Mouse (Mus musculus) kidney, postnatal 14 days (tissue): Measurements from ENCODE around the gene Gm12166.
A peak's percentile ranks its signal among the peaks of the same experiment; 100 is the strongest.
"Not testable (repeated sequence)": the region's sequence is repeated elsewhere in the genome, so short reads cannot be mapped to it uniquely, and the experiment has no call there.

Experiments
- DNase-seq: peaks from one replicate; pipeline ENCODE4 v3.0.0; 2022; ENCODE audit warnings: mixed read lengths

Gm12166 gene

DNA sequence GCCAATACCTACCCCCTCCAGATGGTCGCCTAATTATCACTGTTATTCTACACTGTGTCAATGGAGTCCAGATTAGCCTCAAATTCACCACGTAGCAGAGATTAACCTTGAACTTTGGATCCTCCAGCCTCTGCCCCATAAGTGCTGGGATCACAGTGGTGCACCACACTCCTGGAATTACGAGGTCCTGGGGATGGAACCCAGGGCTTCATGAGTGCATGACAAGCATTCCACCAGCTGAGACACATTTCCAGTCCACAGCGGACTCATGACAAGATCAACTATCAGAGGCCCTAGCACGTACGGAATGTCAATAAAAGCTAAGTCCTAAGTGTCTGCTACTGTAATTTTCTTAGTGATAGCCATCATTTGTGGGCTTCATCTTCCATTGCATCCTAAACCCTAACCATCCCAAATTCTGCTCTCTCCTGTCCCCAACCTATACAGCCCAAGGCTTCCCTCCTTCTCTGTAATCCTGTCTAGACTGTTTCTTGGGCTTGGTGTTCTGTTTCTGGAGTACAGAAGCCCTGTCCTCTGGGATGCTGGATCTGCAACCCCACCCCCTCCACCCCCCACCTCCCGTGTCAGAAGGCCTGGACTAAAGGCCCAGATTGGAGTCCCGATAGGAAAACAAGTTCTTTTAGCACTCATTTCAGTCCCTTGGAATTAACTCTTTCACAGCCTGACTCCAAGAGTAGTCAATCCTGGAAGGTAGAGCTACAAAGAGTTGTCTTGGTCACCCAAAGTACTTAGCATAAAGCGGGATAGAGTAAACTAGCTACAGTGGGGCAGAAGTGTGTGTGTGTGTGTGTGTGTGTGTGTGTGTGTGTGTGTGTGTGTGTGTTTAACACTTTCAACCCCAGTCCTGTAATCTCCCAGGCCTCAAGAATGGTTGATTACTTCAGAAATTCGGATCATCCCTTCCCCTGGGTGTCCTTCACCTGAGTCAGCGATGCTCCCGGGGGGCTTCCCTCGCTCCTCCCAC lies 3.1 kb upstream of the Gm12166 start:
- no peak for DNase-seq

DNA sequence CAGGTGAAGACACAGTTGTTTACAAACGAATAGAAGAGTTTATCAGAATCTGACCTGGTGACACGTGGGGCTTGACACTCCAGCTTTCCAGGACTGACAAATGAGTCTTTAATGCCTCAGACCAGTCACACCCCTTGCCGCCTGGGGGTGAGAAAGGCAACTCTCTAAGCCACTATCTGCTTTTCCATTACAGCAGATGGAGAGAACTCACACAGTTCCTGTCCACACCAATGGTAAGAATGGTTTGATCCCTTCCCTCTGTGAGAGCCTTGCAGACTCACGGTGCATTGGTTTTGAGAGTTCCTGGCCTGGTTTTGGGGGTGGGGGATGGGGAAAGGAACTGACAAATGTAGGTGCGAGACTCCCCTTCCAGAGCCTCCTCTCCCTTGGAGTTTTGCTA lies 2.2 kb upstream of the Gm12166 start:
- no peak for DNase-seq

DNA sequence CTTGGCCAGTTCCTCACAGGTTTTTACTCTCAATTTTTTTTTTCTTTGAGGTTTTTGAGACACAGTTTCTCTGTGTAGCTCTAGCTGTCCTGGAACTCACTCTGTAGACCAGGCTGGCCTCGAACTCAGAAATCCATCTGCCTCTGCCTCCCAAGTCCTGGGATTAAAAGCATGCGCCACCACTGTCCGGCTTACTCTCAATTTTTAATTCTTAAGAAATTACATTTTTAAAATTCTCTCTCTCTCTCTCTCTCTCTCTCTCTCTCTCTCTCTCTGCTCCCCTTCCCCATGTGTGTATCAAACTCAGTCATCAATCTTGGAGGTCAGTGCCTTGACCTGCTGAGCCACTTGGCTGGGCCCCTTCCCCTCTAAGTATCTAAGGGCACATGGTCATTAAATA lies 1.3 kb upstream of the Gm12166 start:
- not testable (repeated sequence) for DNase-seq

DNA sequence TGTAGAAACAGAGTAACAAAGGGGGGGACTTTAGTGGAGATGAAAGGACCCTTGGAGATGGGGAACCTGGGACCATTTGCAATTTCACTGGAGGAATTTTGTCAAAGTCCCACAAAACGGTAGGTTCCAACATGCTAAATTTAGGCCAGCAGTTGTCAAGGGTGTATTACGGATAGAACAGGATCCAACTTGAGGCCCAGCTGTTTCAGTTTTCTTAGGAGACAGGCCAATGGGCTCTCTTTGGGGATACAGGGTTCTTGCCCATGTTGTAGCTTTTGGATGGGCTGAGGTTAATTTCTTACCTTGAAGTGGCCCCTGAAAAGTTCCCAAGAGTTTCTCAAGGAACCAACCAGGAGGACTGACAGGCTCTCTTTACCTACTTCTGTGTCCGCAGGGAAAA lies 4.9 kb downstream of the Gm12166 start:
- DNase-seq, result no peak

DNA sequence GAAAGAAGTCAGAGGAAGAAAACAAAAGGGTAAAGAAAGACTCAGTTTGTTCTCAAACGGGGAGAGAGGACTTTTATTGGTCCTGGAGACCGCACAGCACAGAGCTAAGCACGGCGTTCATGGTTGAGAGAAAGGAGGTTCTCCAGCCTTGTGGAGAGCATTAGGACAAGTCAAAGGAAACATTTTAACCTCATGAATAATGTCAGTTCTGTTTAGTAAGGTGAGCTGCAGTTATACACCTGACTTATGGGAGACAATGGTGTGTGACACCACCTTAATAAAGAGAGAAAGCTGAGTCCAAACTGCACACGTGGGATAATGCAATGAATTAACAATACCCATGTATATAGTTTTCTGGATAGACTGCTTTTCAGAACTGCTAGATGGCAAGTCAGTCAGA lies 7.3 kb downstream of the Gm12166 start:
- no peak for DNase-seq

DNA sequence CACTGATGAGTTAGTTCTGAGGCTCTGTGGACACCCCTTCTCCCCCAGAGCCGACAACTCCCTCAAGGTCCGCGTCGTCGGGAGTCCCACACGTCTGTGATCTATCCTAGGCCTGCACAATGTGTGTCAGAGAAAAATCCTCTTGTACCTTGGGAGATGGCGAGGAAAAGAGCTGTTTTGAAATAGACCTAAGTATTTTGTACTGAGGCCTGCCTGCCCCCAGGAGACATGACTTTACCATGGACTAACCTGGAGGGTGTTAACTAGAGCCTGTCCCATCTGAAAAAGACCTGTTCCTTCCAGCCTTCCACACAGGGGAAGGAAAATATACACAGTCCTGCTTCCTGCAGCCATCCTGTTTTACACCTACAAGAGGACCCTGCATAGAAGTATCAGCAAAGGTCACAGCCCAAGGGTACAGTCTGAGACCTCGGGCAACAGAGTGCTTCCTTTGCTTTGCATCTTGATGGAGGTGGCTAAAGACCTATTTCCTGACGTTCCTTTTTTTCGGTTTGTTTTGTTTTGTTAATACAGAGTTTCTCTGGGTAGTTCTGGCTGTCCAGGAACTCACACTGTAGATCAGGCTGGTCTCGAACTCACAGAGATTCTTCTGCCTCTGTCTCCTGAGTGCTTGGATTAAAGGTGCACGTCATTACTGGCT lies 10.4 kb downstream of the Gm12166 start:
- no peak for DNase-seq

DNA sequence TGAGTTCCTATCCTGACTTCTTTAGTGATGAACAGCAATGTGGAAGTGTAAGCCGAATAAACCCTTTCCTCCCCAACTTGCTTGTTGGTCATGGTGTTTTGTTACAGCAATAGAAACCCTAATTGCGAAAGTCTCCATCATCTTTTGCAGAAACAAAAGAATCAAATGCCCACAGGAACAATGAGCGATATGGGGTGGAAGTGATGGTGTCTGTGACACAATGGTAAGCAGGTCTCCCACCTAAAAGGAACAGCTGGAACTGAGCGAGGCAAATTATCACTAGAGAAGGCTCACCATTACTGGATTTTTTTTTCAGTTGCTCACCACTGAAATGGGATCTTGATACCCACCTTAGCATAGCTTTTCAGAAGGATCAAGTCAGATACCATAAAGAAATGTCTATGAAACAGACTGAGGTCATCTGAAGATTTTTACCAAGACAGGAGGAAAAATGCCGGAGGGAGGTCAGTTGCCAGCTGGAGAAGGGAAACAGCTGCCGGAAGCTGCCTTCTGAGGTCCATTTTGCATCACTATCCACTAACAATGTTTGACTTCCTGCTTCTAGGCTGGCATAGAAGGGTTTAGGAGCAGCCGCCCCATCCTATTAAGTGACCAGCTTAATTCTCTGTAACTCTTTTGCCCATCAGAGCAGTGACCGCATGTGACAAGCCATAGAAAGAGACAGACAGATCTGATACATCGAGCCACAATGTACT lies 11.1 kb downstream of the Gm12166 start:
- DNase-seq, result no peak

DNA sequence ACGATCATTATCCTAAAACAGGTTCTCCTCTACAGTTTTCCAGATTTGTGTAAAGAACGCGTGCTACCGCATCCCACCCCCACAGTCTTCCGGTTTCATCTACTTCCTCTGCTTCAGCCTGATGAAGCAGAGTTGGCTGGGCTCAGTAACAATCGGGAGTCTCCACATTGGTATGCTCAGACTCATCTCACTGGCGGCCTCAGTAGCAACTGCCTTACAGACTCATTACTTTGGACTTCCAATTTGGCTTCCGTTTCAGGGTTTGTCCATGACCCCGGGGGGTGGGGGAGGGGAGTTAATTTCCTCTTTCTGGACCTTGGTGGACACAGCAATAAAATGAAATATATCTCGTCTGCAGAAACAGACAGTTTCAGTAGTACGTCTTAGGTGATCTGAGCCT lies 12.8 kb downstream of the Gm12166 start:
- peak; percentile 78 for DNase-seq

DNA sequence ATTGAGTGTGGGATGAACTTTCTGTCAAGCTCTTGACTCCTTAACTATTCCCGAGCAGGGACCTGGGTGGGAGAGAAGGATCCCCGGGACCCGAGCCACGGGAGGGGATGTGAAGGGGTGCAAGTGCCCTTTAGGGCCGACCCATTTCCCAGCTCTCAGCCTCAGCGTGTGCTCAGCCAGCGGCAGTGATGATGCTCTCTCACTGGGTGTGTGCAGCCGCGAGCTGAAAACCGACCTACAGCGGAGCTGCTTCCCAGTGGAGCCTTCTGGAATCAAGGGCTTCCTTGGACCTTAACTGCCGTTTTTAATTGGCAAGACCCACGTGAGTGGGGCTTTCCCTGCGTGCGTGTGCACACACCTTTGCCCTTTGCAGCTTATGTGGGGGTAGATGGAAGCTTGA lies 13.2 kb downstream of the Gm12166 start:
- DNase-seq, result no peak

DNA sequence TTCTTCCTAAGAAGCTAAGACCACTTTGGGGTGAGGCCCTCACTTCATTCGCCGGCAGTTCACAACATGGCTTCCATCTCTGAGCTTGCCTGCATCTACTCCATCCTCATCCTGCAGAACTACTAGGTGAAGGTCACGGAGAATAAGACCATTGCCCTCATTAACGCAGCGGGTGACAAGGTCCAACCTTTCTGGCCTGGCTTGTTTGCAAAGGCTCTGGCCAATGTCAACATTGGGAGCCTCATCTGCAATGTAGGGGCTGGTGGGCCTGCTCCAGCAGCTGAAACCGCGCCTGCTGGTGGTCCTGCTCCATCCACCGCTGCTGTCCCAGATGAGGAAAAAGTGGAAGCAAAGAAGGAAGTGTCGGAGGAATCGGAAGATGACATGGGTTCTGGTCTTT lies 15.7 kb downstream of the Gm12166 start:
- no peak for DNase-seq

DNA sequence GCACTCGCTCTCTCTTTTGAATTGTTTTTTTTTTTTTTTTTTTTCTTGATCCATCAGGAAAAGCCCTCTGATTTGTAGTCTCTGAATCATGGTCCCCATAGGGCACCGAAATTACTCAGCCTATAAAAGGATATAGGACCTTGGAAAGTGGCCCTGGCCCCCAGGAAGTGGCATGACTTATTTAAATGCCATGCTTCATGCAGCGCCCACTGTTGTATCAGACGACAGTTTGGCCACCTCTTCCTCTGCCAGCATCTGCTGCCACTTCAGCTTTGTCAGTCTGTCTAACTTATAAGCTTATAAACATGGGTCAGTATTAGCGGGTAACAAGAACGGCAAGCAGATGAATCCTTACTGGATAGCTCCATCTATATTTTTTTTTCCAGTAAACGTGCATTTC lies 19.2 kb downstream of the Gm12166 start:
- DNase-seq, result no peak

DNA sequence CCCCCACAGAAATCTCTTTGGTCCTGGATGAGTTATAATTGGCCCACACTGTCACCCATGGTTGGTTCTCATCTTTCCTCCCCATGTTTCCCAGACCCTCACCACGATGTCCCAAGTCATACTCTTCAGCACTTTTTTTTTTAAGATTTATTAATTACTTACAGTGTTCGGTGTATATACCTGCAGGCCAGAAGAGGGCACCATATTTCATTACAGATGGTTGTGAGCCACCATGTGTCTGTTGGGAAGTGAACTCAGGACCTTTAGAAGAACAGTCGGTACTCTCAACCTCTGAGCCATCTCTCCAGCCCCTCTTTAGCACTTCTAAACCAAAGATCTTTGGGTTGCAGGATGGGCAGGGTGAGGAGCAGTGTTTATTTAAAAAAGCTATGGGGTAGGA lies 20.7 kb downstream of the Gm12166 start:
- no peak for DNase-seq

DNA sequence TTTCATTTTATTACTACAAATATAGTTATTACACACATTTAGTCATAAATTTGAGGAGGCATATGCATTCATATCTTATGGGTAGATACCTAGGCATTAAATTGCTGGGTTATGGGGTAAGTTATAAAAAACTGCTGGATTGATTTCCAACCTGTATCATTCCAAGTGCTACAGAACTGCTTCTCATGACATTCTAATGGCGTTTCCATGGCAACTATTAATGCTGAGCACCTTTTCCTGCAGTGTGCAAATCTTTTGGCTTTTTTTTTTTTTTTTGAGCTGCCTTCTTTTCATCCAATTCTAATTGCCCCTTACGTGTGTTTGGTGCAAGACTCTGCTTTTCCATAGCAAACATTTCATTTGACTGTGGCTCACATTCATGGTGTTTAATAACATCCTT lies 22.1 kb downstream of the Gm12166 start:
- no peak for DNase-seq

DNA sequence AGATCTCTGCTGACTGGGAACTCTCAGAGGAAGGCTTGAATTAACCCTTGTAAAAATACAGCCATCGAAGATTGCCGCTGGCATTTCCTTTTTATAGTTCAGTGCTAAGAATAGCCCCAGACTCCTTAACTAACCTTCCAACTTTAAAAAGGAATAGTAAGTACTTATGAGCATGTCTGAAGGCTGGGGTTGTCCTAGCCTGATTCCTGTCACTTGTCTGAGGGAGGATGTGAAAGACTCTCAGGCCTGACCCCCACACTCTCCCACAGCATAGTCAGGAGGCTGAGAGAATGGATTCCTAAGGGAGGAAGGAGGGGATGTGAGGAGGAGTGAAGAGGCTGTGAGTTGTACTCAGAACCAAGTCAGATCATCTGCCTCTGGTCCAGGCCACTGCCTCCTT lies 22.6 kb downstream of the Gm12166 start:
- peak; percentile 32 for DNase-seq

DNA sequence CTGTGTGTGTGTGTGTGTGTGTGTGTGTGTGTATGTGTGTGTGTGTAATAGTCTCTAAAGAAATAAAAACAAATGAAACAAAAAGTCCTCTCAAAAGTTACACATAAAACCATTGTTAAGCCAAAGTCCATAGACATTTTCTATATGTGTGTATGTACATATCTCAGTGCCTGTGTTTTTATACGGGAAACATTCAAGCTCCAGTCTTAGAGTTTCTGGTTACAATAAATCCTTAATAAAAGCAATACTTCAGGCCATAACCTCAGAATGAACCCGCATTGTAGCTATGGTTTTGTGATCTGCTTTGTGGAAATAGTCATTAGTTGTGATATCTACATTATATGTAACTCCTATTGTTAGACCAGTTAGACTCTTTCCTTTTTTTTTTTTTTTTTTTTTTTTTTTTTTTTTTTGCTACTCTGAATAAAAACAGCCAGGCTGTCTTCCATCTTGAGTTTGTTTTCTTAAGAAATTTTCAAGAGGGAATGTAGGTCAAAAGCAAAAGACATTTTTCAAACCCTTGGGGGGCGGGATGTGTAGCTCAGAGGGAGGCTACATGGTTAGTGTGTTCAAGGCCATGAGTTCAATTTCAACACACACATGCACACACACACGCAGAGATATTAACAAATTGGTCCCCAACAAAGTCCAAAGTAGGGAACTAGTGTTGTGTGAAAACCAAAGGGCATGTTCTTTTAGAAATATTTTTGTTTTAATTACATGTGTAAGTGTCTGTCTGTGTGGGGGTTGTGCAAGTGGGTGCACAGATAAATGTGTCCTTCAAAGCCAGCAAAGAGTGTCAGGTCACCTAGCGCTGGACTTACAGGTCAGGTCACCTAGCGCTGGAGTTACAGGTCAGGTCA lies 23.9 kb downstream of the Gm12166 start:
- no peak for DNase-seq

DNA sequence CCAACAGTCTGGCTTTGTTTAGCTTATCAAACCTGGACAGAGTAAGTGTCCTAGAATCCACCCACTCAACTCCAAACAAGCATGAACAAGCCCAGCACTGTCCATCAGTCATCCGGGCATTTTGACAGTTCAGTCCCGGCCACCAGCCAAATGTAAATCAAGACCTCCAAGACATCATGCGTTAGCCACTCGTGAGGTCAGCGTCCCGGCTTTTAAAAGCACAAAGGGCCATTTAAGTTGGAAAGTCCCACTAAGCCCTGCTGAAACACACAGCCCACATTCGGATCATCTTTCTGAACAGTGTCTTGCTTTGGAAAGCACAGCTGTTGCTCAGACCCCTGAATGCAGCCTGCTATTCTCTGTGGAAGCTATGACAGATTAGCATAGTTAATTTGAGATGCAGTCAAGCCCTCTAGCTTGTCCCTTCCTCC lies 26.1 kb downstream of the Gm12166 start:
- DNase-seq, result peak; percentile 37

DNA sequence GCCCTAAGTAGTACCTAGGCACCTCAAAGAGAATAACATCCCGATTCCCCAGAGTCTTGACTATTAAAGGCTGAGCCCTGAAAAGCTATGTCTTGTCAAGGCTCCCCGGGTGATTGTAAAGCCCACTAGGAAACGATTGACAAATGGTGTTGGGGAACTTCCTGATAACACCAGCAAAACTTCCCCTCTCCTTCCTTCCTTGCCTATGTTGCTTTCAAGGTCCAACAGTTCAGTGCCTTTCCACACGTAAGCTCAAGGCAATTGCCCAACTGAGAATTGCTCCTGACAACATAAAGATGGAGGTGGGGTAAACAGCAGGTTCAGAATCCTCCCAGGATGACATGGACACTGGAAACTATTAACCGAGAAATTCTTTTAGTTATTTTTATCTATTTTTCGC lies 29.1 kb downstream of the Gm12166 start:
- DNase-seq, result no peak

DNA sequence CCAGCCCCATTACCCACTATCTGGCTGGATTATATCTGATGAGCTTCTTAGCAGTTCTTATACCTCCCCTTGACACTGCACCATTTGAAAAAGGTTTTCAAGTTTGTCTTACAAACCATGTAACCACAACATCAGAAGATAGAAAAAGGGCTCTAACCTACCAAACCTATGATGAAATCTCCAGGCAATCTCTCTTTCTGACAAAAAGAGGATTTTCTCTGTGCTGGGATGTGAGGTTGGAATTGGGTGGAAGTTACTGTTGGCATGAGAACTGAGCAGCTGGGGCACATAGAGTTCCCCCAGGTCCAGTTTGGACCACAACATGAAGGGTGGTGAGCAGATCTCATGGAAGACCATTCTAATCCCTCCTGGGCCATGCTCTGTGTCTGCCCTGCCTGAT lies 30.3 kb downstream of the Gm12166 start:
- DNase-seq, result no peak

DNA sequence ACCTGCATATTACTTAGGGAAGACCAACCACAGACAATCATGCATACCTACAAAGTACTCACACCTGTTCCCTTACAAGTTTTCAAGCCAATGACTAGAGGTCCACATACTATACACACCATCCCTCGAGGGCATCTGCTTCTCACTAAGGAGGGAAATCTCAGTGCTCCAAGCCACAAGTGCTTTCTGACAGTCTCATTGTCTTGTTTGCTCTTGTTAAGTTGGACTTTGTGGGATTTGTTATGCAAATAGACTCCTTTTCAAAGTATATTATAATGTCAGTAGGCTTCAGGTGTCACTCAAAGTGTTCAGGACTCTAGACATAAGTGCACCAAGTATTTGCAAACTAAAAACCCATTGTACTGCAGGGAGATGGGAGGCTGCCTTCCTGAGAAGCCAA lies 31.9 kb downstream of the Gm12166 start:
- DNase-seq, result no peak

DNA sequence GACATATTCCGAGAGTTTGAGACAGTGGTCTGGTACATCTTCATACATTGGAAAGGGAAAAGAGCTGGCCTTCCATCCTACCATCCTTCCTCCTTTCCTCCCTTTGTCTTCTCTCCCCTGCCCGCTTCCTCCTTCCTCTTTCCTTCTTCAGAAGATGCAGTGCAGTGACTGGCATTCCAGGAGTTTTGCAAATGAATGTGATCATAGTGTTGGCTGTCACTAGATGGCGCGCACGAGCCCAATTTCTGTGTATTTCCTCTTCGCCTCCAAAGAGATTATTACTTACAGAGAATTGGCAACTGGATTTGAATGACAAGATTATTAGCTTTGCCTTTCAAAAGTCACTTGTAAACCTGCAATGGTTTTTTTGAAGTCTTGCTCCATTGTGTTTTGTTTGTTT lies 36.1 kb downstream of the Gm12166 start:
- peak; percentile 74 for DNase-seq
